Mouse (Mus musculus) induced T-regulatory cell, adult 2 months (primary cell): Measurements from ENCODE around the gene Prr22.
A peak's percentile ranks its signal among the peaks of the same experiment; 100 is the strongest.

Experiments used
- DNase-seq: peaks from one replicate; pipeline ENCODE4 v3.0.0-alpha.2; 2012; ENCODE audit warnings: low read depth

The Prr22 gene

GRCm38 (mm10) chr17:56761077-56761476 is 9.0 kb upstream of the Prr22 start:
- DNase-seq: no peak

GRCm38 (mm10) chr17:56761991-56762410 is 8.0 kb upstream of the Prr22 start:
- DNase-seq: peak; percentile 94

DNA sequence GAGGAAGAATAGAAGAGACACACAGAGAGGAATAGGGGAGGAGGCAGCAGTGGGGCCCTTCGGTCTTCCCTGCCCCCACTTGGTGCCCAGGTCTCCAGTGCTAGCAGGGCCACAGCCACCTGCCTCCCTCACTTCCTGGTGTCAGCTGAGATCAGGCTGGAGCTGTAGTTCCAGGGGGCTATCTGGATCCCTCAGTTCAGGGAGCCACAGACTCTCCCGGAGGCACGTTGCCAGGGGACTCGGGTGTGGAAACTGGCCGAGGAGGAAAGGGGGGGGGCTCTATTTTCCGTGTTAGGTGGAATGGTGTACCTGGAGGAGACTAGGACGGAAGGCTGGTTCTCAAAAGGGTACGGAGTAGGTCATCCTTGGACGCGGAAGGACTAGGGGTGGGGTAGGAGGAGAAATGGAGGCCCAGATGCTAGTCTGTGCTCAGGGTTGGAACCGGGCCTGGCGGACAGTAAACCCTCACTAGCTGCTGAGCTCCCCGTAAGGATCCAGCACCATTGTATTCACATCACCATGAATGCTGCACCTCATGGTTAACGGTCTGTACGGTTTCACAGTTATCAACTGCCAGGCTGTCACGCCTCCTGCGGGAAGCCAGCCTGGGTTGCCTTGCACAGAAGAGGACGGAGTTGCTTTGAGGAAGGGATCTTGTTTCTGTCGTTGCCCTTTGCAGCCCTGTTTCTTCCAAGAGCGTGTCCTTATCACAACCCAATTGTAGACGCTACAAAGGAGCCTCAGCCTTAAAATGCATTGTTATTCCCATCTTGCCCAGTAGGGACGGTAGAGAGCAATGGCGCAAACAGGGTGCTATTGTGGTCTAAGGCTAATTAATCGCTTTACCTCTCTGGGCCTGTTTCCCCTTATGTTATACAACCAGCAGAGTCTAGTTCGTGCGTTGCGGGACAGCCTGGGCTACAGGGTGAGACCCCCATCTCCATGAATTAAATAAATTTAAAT is 7.0 kb upstream of the Prr22 start:
- DNase-seq: peak; percentile 91

GRCm38 (mm10) chr17:56763741-56764250 is 6.3 kb upstream of the Prr22 start:
- DNase-seq: peak; percentile 30

GRCm38 (mm10) chr17:56764474-56765354 is 5.3 kb upstream of the Prr22 start, which contains the start of gene Dus3l:
Gene Dus3l (plus strand): TSS chr17:56764757.
- DNase-seq: peak; percentile 94

DNA sequence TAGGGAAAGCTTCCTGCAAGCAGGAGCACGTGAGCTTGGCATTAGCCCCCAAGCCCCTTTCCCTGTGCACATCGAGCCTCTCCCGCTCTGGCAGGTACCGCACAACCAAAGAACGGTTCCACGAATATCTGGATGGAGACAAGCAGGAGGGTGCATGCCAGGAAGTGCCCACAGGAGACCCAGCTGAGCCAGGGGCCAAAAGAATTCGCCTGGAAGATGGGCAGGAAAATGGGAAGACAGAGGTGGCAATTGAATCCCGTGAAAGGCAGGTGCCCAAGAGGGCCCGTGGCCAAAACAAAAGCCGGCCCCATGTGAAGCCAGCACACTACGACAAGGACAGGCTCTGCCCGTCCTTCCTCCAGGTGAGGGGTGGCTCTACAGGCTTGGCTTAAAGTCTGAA is 4.6 kb upstream of the Prr22 start:
- DNase-seq: no peak

- DNase-seq: no peak
These were observed 3.2 kb upstream of the Prr22 start for GRCm38 (mm10) chr17:56766631-56767405.

DNA sequence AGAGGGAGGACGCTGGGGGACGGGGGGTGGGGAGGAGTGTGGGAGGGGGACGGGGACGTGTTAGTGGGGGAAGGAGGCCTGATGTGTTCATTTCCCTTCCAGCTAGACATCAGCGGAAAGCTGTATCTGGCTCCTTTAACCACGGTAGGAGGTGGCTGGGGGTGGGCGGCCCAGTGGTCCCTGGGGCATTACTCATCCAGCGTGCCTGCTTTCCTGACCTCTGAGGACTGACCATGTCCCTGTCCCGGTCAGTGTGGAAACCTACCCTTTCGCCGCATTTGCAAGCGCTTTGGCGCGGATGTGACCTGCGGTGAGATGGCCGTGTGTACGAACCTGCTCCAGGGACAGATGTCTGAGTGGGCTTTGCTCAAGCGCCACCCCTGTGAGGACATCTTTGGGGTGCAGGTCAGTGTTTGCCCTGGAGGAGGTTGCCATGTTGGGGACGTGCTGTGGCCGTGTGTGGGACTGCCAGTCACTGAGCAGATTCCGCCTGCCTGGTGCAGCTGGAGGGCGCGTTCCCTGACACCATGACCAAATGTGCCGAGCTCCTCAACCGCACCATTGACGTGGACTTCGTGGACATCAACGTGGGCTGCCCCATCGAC is 2.4 kb upstream of the Prr22 start:
- DNase-seq: no peak

GRCm38 (mm10) chr17:56768941-56769340 is 1.1 kb upstream of the Prr22 start:
- no peak for DNase-seq

GRCm38 (mm10) chr17:56777568-56777967 is 7.5 kb downstream of the Prr22 start:
- peak; percentile 16 for DNase-seq

GRCm38 (mm10) chr17:56778779-56779362 is 8.8 kb downstream of the Prr22 start:
- DNase-seq: no peak

DNA sequence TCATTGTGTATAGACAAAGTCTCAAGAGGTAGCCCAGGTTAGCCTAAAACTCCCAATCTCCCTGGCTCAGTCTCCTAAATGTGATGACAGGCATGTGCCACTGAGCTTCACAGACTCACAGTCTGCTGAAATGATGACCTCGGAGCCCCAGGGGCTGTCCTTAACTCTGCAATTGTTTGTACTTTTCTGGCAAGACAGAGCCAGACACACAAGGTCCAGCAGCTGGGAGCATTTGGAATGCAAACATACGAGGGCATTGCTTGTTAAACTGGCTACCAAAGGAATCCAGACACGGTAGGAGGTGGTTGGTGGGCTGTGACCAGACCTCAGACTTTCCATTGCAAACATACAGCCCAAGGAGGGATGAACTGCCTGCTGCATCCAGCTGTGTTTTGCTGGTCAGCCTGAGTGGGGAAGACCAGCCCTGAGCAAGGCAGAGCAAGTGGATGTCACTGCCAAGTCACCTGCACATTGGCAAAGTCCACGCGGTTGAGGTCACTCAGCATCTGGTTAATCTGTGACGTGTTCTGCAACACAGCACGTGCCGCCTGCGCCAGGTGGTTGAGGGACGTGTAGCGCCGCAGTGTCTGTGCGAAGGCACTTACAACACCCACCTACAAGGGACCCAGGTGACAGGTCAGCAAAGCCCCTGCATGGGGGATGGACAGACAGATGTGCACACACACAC is 10.4 kb downstream of the Prr22 start:
- no peak for DNase-seq

- DNase-seq: no peak
These were observed 18.8 kb downstream of the Prr22 start for GRCm38 (mm10) chr17:56788886-56789285.

- DNase-seq: no peak
These were observed 19.2 kb downstream of the Prr22 start for GRCm38 (mm10) chr17:56789286-56789685.

DNA sequence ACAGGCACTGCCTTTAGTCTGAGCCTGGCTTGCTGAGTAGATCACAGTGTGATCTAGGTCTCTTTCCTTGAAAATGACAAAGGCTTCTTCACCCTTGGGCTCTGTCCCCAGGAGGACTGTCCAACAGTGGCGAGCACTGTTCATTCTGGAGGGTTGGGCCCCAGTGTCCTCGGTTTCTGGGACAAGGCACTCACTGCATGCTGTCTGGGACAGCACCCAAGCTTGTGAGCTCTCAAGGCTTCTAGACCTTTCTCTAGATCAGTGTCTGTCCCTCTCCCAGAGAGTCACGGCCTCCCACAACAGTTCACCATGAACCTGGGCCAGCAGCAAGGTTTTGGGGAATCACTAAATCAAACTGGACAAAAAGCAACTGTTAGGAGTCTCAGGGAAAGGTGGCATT is 22.5 kb downstream of the Prr22 start:
- no peak for DNase-seq

DNA sequence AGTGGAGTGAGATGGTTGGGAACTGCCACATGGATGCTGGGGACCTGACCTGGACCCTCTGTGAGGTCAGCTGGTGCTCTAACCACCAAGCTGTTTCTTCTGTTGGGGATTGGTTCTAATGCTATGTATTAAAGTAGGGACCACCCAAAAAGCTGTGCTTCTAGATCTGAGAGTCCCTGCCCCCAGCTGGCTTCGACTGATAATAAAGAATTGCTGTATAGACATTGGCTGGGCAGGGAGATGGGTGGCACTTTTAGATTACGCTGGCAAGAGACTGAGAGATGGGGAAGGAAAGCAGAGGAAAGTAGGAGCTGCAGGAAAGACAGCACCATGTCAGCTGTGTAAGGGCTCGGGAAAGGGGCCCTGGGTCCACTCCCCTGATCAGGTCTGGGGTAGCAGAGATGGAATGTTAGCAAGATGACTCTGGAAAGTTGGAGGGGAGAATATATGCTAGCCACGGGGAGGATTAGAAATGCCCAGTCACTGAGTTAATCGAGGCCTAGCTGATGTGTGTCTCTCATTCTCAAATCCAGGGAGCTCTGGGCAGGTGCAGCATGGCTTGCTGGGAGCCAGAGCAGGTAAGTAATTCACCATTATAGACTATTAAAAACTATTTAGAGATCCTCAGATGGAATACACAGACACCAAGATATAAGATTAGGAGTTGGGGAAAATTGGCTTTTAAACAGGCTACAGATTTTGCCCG is 23.7 kb downstream of the Prr22 start:
- no peak for DNase-seq

GRCm38 (mm10) chr17:56799276-56799675 is 29.2 kb downstream of the Prr22 start:
- DNase-seq: no peak

DNA sequence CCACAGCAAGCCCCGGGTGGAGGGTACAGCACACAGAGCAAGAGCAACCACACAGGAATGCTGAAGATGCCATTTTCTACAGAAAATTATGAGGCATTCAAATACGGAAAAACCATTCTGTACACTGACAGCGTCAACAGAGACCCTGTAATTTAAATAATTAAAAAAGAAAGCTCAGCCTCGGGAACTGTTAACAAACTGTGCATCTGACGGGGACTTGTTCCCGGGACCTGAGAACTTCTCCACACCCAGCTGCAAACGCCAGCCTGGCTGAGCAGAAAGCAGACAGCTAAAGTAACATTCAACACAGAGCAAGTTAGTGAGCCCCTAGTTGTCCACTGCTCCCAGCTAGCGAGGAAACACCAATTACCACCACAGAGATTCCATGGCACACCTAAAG is 32.0 kb downstream of the Prr22 start:
- no peak for DNase-seq

DNA sequence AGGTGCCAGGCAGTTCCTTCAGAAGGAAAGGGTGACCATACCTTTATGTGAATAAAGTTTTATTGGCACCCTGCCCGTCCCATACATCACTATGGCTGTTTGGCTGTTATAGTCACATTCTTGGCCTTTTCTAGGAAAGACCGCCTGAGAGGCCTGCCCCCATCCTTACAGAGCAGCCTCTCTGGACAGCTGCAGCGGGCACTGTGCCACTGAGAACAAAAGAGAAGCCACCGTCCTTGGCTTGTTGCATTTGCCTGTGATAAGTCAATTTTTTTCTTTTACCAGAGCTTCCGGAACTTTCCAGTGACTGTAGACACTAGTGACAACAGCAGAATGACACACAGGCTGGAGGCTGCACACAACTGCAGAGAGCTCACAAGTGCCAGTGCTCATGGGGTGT is 34.9 kb downstream of the Prr22 start:
- DNase-seq: no peak

- DNase-seq: no peak
These were observed 35.7 kb downstream of the Prr22 start for GRCm38 (mm10) chr17:56805784-56806183.
